Mouse (Mus musculus) kidney, postnatal 10 days (tissue): Measurements from ENCODE around the gene Taf15.

Source experiments
- DNase-seq: peaks from one replicate; pipeline ENCODE4 v3.0.0; 2021; ENCODE audit warnings: mixed read lengths

Gene Taf15

GRCm38 (mm10) chr11:83472324-83473234, at the start of gene Taf15:
Gene Taf15, plus strand, starts transcription at chr11:83473086.
- peak; percentile 99 for DNase-seq

- peak; percentile 81 for DNase-seq
These were observed 48.2 kb upstream of the Taf15 start for GRCm38 (mm10) chr11:83424681-83425080.

GRCm38 (mm10) chr11:83426964-83427363, 45.9 kb upstream of the Taf15 start:
- DNase-seq = peak; percentile 34

GRCm38 (mm10) chr11:83429355-83429754, 43.5 kb upstream of the Taf15 start, which contains the start of gene Gas2l2:
Gene Gas2l2, minus strand, starts transcription at chr11:83429455.
- DNase-seq = no peak

DNA sequence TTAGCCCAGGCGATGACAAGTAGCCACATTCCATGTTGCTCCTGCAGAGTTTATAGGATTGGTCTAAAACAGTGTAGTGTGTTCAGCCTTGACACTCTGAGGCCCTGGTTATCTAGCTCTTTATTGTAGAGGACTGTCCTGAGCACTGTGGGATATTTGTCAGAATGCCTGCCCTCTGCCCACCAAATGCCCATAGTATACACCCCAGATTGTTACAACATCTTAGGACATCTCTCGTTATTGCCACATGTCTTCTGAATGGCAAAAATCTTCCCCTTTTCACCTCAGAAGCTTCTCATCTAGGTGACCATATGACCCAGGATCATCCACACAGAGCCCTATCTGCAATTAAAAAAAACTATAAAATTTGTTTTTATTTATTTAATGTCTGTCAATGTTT, 40.4 kb upstream of the Taf15 start:
- DNase-seq = no peak

- no peak for DNase-seq
These were observed 35.5 kb upstream of the Taf15 start, which contains the start of gene 1700020L24Rik for GRCm38 (mm10) chr11:83437377-83437776. Gene 1700020L24Rik, plus strand, starts transcription at chr11:83437677.

GRCm38 (mm10) chr11:83439426-83440060, 33.3 kb upstream of the Taf15 start:
- no peak for DNase-seq

DNA sequence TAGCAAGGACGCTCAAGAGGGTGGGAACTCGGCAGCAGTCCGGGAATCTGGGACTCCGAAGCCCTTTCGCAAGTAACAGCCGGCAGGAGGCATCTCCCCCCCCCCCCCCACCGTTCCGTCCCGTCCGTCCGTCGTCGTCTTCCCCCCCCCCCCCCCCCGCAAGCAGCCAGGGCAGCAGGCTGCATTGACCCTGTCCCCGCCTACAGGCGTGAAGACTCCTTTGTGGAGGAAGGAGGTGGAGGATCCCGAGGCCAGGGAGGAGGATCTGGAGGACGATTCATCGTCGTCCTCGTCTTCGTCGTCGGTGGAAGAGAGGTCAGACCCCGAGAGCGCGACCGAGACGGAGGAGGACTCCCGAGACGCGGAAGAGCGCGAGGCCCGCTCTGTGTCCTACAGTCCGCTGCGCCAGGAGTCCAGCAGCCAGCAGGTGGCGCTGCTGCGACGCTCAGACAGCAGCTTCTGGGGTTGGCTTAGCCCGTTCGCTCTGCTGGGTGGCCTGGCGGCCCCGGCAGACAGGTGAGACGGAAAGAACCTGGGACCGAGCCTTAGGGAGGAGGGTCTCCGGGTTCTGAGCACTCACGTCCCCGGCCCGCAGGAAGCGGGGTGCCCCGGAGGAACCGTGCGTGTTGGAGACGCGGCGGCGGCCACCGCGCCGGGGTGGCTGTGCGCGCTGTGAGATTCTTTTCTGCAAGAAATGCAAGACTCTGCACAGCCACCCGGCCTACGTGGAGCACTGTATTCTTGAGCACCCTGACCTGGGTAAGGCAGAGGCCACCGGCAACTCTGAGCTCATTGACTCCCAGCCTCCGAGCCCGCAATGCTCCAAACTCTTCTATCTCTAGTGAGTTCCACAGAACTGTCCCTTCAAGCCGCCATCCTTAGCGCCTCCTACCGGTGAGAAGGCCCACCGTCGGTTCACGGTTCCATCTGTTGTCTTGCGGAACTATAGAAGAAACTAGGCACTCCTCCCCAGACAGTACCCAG, 32.5 kb upstream of the Taf15 start:
- peak; percentile 94 for DNase-seq

- peak; percentile 56 for DNase-seq
These were observed 31.7 kb upstream of the Taf15 start for GRCm38 (mm10) chr11:83441235-83441634.

- DNase-seq = peak; percentile 85
These were observed 30.2 kb upstream of the Taf15 start for GRCm38 (mm10) chr11:83442596-83443267.

DNA sequence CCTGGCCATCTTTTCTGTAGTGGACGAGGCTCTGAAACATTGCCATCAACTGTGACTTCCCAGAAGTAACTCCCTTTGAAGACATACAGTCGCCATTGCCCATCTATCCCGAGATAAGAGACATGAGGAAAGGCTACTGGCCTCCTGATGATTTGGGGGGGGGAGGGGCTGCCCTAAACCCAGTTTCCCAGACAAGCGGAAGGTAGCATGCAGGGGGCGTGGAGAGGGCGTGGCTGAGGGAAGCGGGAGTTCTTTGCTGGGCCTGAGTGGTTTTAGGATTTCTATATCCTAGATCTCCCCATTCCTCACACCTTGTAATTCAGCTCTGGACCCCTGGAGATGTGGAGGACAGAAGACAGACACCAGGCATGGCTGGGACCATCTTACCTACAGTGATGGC, 29.1 kb upstream of the Taf15 start:
- DNase-seq = peak; percentile 40

DNA sequence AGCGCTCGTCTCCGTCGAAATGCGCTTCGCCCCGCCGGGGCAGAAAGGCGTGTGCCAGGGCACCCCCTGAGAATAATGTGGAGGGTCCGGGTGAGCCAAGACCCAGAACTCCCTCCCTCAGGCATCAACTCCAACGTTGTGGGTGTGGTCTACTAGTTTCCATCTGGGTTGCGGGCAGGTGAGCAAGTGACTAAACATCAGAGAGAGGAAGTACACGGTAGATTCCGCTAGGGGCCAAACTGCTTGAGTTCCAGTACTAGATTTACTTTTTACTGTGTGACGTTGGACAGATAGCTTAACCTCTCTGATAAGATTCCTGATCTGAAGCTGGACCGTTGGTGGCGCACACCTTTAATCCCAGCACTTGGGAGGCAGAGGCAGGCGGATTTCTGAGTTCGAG, 27.9 kb upstream of the Taf15 start:
- DNase-seq = no peak

GRCm38 (mm10) chr11:83447612-83448011, 25.3 kb upstream of the Taf15 start:
- no peak for DNase-seq

- DNase-seq = peak; percentile 75
These were observed 24.6 kb upstream of the Taf15 start for GRCm38 (mm10) chr11:83448021-83448926.

- peak; percentile 74 for DNase-seq
These were observed 24.0 kb upstream of the Taf15 start for GRCm38 (mm10) chr11:83448927-83449236.

DNA sequence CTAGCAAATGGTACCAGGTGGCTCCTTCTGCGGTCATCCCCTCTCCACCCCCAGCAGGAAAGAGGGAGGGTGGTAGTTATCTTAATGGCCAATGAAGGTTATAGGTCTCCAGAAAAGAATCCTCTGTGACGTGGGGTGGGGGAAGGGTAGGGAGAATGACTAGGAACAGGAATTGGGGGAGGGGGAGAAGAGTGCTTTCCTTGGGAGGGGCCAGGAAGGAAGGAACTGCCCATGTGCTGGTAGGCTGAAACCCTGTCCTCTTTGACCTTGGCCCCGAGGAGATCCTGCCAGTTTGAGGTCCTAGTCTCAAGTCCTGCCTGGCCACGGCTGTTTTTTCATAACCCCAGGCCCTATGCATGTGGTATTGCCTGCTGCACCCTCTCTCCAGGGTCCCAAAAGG, 23.6 kb upstream of the Taf15 start:
- peak; percentile 42 for DNase-seq

DNA sequence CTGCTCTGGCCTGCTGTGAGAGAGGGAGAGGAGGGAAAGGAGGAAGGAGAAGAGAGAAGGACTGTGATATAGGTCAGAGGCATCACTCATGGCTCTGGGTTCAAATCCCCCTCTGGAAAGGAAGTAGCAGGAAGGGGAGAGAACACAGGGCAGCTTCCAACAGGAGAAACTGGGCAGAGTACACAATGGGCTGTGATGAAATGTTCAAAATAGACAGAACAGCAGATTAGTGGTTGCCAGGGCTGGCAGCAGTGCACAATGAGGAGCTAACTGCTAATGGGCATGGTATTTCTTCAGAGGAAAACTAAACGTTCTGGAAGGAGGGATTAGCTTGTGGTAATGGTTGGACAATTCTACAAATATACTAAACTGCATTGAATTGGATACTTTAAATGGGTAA, 22.3 kb upstream of the Taf15 start:
- no peak for DNase-seq

DNA sequence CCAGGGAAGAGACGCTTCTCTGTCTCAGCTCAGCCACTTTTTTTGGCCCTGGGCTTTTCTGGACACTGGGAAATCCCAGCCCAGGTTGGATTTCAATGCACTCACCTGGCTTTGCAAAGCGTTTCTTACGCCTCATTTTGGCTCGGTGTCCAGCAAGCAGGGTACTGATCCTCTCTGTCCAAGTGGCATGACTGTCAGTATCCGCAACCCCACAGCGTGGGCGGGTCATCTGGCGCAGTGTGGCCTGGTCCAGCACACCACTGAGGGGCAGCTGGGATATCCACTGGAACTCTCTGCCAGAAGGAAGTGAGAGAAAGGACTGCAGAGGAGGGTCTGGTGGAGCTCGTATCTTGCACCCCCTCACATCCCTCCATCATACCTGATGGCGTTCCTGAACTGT, 21.6 kb upstream of the Taf15 start:
- no peak for DNase-seq

GRCm38 (mm10) chr11:83454548-83454947, 18.3 kb upstream of the Taf15 start:
- DNase-seq = peak; percentile 61

DNA sequence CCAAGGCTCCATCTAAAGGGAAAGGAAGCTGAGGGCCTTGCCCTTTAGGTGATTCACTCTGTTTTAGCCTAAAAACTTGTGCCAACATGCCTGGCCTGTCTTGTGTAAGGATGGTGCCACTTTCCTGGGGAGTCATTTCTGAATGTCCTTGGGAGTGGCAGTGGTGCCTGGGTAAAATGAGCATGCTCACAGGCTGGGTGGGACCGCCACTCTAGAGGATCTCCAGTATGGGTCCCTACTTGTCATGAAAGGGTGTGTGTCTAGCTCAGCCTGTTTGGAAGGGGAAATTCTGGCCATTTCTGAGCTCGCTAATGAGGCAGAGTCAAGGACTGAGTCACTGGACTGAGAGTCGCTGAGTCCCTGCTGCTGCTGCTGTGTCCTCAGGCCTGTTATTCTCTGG, 17.3 kb upstream of the Taf15 start:
- no peak for DNase-seq

DNA sequence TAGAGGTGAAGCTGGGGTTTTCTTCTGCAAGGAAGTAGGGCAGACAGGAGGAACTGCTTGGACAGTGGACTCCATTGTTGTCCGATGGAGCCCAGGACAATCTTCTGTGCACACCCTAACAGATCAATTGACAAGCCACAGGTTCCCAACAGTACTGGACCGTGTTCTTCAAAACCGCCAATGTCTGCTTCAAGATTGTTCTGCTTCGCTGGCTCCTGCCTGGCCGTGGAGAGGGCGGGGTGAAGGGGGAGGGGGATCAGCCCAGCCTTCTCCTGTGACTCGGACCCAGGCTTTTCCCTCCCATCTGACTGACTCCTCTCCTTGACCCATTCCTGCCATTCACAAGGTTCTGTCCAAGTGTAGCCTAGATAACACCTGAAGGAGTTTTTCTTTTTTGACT, 15.6 kb upstream of the Taf15 start:
- no peak for DNase-seq
